Mouse (Mus musculus) inflammation-experienced regulatory T-cells, adult 6 months (primary cell): ENCODE results near the gene Gm815. TPM values are rescaled to one million over a fixed set of nuclear protein-coding genes. Genes with fewer than 3 reads are reported as not detected.

Experiments used
- ATAC-seq: one replicate; pipeline ENCODE4 v1.8.0; 2017
- polyA plus RNA-seq, 3 experiments: library from polyadenylated mRNA; unstranded; fragments of 100-300 nt; shearing (Covaris generic); gene quantifications; one replicate each; pipeline ENCODE4 v1.2.1; 2017

Gm815 gene
- polyA plus RNA-seq, 3 experiments from 2014 or later = not detected

DNA sequence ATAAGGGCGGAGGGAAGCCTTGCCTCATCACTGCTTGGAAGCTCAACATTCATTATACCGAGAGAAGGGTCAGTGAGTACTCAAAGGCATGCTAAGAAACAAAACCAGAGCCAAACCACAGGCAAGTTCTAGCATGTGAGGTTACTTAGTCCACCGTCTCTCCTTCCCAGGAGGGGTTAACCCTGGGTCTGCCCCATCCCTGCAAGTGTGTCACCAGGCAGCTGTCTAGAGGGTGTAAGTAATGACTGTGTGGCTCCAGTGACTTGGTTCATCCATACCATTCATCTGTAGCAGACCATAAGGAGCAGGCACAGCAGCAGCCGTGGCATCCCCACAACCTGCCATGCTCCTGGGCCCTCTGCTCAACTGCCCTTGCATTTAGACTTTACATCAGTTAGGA, 5.8 kb upstream of the Gm815 start:
- no peak for ATAC-seq

DNA sequence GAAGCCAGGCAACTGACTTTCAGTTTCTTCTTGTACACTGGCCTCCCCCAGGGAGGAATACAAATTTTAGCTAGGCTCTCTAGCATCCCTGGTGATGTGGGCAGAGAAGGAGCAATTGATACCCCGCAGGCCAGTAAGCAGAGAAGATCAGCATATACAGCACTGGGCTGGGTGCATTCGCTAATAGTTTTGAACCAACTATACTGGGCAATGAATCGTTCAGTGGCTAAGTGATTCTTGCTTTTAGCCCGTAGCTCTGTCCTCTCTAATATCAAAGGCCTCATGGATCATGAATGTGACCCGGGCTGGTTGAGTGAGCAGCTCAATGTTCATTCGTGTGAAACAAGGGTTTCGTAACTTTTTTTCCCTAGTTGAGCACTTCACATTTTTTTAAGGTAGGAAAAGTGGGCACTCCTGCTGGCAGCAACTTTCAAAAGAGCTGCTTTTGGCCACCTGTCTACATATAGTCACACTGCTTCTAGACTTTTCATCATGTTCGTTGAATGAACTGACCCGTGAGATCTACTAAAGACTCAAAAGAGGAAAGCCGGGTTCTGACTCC, 3.7 kb upstream of the Gm815 start:
- no peak for ATAC-seq

DNA sequence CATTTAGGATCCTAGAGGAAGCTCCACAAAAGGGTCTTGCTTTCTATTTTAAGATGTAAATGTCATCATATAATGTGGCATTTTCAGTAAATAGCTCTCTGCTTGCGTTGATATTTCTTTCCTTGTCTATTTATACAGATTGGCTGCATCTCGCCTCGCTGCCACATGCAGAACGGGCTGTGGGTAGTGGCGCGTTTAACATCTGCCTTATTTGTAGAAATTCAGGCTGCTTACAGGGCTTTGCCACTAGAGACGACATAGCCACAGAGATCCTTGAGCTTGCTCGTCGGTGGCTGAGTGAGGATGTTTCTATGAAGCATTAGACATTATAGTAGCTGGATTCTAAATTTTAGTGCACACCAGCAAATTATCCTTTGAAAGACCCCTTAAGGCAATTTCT, 2.5 kb downstream of the Gm815 start:
- no peak for ATAC-seq

DNA sequence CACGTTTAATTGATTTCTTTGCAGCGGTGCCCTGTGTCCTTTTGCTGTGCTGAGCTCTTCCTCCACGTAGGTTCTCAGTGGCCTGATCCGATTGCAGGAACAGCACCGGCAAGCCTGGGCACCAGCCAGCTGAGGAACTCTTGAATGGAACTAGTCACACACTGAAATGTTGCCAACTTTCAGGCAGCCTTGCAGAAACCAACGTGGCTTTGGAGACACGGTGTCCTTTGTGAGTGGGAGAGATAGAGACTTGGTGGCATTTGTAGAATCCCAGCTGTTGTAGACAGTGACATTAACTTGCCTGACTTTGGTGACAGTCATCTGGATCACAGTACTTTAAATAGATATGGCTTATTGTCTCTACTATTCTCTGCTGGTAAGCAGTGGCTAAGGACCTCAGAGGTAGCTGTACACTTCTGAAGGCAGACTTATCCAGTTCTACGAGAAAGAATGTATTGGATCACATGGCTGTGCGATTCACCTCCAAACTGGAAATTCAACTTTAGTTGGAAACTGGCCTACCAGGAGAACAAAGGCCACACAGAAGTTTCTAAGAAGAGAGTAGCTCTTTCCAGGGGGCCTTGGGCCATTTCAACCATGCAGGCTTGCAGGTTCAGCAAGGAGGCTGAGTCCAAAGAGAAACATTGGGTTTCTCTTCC, 5.8 kb downstream of the Gm815 start:
- ATAC-seq = no peak

DNA sequence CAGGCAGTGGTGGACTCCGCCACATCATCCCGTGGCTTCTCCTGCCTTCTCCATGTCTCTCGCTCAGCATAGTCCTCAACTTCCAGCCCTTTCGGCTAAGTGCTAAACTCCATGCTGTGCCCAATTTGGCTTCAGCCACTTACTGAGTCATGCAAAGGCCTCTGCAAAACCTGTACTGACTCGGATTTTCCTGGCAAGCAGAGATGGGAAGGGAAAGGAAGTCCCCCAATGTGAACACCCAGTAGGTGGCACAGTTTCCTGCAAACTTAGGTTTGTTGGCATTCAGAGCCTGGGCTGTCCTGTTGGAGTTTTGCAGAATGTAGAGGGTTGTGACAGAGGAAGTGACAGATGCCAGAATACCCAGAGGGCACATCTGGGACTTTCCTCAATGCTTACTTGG, 7.2 kb downstream of the Gm815 start:
- no peak for ATAC-seq

DNA sequence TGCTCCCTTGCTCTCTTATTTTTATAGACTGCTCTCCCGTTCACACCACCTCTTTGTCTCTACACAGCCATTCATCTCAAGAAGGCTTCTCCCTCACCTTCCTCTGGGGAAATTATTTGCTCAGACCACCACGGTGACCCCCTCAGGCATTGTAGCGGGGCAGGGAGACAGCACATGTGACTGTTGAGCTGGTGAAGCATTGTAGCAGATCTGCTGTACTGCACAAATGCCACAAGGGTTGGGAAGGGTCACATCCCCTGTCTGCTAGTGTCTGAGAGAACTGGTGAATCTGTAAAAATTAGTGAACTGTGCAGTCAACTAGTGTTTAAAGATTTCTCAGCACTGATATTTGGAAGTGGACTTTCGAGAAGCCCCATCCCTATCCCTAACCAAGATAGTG, 16.5 kb downstream of the Gm815 start:
- no peak for ATAC-seq

DNA sequence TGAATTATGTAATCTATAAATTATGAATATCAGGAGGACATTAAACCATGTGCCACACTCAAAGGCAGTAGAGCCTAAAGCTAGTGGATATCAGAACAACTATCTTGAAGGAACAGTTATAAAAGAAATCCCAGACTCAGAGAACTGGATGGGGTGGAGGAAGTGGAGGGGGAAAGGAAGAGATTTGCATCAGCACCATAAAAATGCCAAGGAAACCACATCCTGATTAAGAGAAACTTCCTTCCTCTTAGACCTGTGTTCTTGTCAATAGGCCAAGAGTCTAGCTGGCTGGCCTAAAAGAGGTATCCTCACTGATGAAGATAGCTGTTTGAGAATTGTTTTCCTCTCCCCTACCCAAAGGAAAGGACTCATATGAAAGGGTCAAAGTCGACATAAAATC, 28.6 kb downstream of the Gm815 start:
- ATAC-seq = no peak

DNA sequence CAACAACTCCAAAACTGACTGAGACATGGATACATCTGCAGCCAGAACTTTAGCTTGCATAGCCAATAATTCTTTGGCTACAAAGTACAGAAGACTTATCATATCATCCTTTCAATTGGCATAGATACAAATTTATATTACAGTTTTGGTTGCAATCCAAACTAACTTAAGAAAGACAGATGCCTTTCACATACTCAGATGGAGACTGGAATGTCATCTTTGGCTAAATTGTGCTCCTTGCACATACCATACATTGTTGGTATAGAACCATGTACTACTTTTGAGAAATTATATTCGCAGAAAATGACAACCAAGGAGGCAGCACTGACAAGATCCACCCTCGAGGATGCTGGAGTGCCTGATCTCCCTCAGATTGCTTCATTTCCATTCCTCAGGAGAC, 35.1 kb downstream of the Gm815 start:
- ATAC-seq = no peak

DNA sequence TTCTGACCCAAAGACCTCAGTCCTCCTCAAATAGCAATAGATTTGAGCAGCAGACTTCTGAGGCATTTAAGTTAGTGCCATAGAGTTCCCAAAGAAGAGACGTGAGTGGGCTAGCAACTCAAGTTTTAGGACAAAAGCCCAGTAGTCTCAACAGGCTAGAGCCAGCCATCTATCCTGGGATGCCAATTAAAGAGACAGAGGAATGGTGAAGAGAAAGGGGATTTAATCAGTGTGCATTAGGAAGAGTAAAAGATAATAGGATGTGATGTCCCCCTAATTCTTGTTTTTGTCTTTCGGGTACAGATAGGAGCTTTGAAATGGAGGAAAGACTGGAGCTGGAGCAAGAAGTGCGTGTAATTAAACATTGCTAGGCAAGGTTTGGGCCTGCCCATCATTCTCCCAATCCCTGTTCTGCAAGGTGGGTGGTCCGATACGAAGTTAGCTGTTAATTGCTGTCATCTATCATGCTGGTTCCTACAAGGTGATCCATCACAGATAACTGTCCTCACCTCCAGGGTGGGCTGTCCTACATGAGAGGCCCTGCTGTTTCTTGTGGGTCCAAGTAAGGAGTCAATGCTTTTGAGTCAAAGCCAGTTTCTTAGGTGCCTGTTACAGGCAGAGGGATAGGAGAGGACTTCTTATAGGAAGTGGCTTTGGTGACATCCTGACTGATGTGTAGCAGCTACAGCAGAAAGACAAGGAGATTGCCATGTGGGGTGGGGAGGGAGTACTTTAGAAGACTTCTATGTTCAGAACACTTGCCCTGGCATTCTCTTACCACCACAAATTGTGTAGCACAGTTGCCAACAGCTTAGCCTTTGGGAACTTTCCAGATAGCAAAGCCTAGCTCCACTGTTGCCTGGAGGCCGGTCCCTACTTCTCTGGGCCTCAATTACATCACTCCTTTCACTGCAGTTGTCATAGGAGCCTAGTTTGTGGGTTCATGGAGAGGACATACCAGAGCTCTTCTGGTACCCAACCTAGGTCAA, 44.9 kb downstream of the Gm815 start:
- ATAC-seq = no peak

DNA sequence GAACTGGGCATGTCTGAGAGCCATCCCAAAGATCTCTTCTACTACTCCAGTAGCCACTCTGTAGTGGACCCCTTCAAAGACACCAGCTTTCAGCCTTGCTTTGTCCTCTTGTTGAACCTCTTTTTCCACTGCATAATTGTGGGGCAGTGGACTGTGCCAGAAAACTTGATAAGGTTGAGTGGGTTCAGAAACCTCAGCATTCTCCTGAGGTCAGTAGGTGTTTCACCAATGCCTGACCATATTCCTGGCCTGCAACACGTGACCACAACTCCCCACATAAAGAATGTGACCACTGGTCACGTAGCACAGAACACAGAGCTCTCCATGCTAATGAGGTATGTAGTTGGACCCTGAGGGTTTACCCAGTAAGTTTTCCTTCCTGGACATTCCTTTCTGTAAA, 48.5 kb downstream of the Gm815 start:
- no peak for ATAC-seq
